Mouse (Mus musculus) liver, adult 2 months (tissue): ENCODE results near the gene Sh3d19.

Experiments
- CTCF ChIP-seq: fragments of 200-500 bp; IDR thresholded peaks from 2 replicates; pipeline ENCODE4 v1.5.1; 2011; ENCODE audit warnings: low read depth, low read length, control low read depth
- POLR2A ChIP-seq: fragments of 200-500 bp; IDR thresholded peaks from 2 replicates; pipeline ENCODE4 v1.6.1; 2011; ENCODE audit warnings: low read length, control low read depth; ENCODE audit not compliant: insufficient read depth; ENCODE audit errors: extremely low read depth

DNA sequence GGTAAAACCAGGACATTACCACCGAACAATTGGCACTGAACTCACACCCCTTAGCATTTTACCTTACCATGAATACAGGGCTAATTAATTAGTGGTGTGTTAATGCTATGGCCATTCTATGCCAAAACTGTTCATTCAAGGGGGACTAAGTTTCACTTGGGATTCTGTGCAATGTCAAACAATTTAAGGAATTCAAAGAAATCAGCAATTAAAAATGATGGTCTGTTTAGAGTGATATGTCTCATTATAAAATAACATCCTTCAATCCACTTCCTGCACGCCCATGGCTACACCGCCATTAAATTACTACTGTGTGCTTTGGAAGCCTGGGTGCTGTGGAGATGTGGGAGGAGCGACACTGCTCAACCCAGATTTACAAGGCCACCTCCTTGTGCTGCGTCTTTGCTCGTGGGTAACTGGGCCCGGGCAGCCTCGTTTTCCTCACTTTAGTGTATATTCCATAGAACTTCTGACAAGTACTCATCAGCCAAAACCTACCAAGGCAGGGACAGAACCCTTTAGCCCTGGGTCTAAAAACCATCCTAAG lies 135.2 kb downstream of the Sh3d19 start:
- TF ChIP-seq CTCF (no peak), POLR2A (no peak)
